Mouse (Mus musculus) stomach, embryonic 15.5 days (tissue): ENCODE data around the gene Usp40. TPM values are rescaled to one million over a fixed set of nuclear protein-coding genes. Genes with fewer than 3 reads are reported as not detected.

Source experiments
- ATAC-seq: fragments of 200-750 bp; cut with Nextera tagmentation; 2 replicates; pipeline ENCODE4 v1.8.0; 2017; ENCODE audit warnings: low read depth, moderate number of reproducible peaks, moderate TSS enrichment; ENCODE audit not compliant: insufficient read depth, low FRiP score
- H3K27ac ChIP-seq: fragments of 300-500 bp; sonication (generic); 2 replicates; pipeline ENCODE4 v1.5.1; 2015; ENCODE audit warnings: mild to moderate bottlenecking, inconsistent platforms
- H3K27me3 ChIP-seq: fragments of 300-500 bp; sonication (generic); replicated peaks from 2 replicates; pipeline ENCODE4 v1.6.1; 2015; ENCODE audit warnings: inconsistent platforms
- H3K36me3 ChIP-seq: fragments of 300-500 bp; sonication (generic); 2 replicates; pipeline ENCODE4 v1.6.1; 2015; ENCODE audit warnings: inconsistent platforms
- H3K4me1 ChIP-seq: fragments of 300-500 bp; sonication (generic); 2 replicates; pipeline ENCODE4 v1.6.1; 2015; ENCODE audit warnings: inconsistent platforms
- H3K4me2 ChIP-seq: fragments of 300-500 bp; sonication (generic); 2 replicates; pipeline ENCODE4 v1.6.1; 2015; ENCODE audit warnings: mild to moderate bottlenecking, inconsistent platforms
- H3K4me3 ChIP-seq: fragments of 300-500 bp; sonication (generic); replicated peaks from 2 replicates; pipeline ENCODE4 v1.5.1; 2015; ENCODE audit warnings: inconsistent platforms
- H3K9ac ChIP-seq: fragments of 300-500 bp; sonication (generic); 2 replicates; pipeline ENCODE4 v1.6.1; 2015; ENCODE audit warnings: inconsistent platforms
- H3K9me3 ChIP-seq: fragments of 300-500 bp; sonication (generic); 2 replicates; pipeline ENCODE4 v1.6.1; 2016; ENCODE audit warnings: inconsistent platforms
- WGBS: fragments of 180-500 bp; shearing (Covaris S2); methylation state at CpG from one replicate; pipeline ENCODE4 v1.1.7; 2015; 5-methylcytosine and 5-hydroxymethylcytosine counted together
- microRNA-seq: library from miRNA; unstranded; fragments of <30 nt; microRNA quantifications from one replicate; pipeline ENCODE4, GENCODE M21; 2016
- polyA plus RNA-seq: library from polyadenylated mRNA; unstranded; fragments of >200 nt; fragmentation: Nextera tagmentation; extraction: Ambion mirVana; gene quantifications from 2 replicates; pipeline ENCODE4 v1.2.1, GENCODE M21; 2015

Usp40 gene
- polyA plus RNA-seq, 1 experiment from 2014 or later = 29.2 TPM

- Histone ChIP-seq H3K36me3 (no peaks in the 10 kb centered on the region), H3K4me3 (no peak overlapping the region), H3K9me3 (no peaks in the 10 kb centered on the region), H3K27ac (no peak overlapping the region), H3K9ac (no peak overlapping the region), H3K4me2 (no peak overlapping the region), H3K27me3 (no peaks in the 10 kb centered on the region), H3K4me1 (0 out of 2 replicates have a peak, but pooled peaks cover 13% of the 10 kb centered on the region)
- 79% methylated on average over 1 of the region's 1 CpGs for WGBS
- no peak for ATAC-seq
Measured at GRCm38 (mm10) chr1:87910428-87910827, 97.9 kb downstream of the Usp40 start.

DNA sequence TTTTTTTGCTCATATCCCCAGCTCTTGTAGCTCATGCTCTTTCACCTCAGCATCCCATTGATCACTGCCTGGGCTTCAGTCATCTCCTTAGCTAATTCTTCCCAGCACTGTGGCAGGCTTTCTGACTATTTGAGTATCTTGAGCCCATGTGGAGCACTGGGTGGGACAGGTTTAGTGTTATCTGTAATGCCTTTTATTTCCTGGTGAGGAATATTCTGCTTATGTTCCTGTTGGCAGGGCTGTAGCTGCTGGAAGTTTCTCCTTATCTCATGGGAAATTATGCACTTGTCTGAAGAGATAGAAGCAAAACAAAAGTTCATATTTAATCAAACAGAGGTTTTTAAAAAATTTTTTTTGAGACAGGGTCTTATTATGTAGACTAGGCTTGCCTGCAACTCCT is 98.8 kb downstream of the Usp40 start:
- Histone ChIP-seq H3K9me3 (no peaks in the 10 kb centered on the region), H3K9ac (no peak overlapping the region), H3K36me3 (no peaks in the 10 kb centered on the region), H3K27me3 (no peaks in the 10 kb centered on the region), H3K4me1 (0 out of 2 replicates have a peak, but pooled peaks cover 13% of the 10 kb centered on the region), H3K4me2 (no peak overlapping the region), H3K27ac (no peak overlapping the region), H3K4me3 (no peak overlapping the region)
- ATAC-seq = no peak

- H3K4me1 ChIP-seq = 0 out of 2 replicates have a peak, but pooled peaks cover 9% of the 10 kb centered on the region
- H3K4me2 ChIP-seq = no peak overlapping the region
- H3K36me3 ChIP-seq = no peaks in the 10 kb centered on the region
- no peaks in the 10 kb centered on the region for H3K9me3 ChIP-seq
- WGBS = 63% methylated on average over 3 of the region's 3 CpGs
- no peak for ATAC-seq
- no peaks in the 10 kb centered on the region for H3K27me3 ChIP-seq
- H3K27ac ChIP-seq = no peak overlapping the region
- H3K9ac ChIP-seq = no peak overlapping the region
- H3K4me3 ChIP-seq = no peak overlapping the region
Measured at GRCm38 (mm10) chr1:87908736-87909135, 99.6 kb downstream of the Usp40 start.

GRCm38 (mm10) chr1:87908006-87908405 is 100.3 kb downstream of the Usp40 start:
- no peaks in the 10 kb centered on the region for H3K27me3 ChIP-seq
- no peak overlapping the region for H3K27ac ChIP-seq
- H3K9me3 ChIP-seq = no peaks in the 10 kb centered on the region
- no peak overlapping the region for H3K4me2 ChIP-seq
- H3K36me3 ChIP-seq = no peaks in the 10 kb centered on the region
- no peak for ATAC-seq
- H3K9ac ChIP-seq = no peak overlapping the region
- H3K4me3 ChIP-seq = no peak overlapping the region
- 87% methylated on average over 2 of the region's 2 CpGs for WGBS
- H3K4me1 ChIP-seq = 0 out of 2 replicates have a peak, but pooled peaks cover 9% of the 10 kb centered on the region

GRCm38 (mm10) chr1:87906361-87906956 is 101.9 kb downstream of the Usp40 start:
- no peak for ATAC-seq
- Histone ChIP-seq H3K36me3 (no peaks in the 10 kb centered on the region), H3K4me1 (0 out of 2 replicates have a peak, but pooled peaks cover 7% of the 10 kb centered on the region), H3K4me3 (no peak overlapping the region), H3K4me2 (no peak overlapping the region), H3K9ac (no peak overlapping the region), H3K9me3 (no peaks in the 10 kb centered on the region), H3K27me3 (no peaks in the 10 kb centered on the region), H3K27ac (no peak overlapping the region)
- 83% methylated on average over 5 of the region's 5 CpGs for WGBS

DNA sequence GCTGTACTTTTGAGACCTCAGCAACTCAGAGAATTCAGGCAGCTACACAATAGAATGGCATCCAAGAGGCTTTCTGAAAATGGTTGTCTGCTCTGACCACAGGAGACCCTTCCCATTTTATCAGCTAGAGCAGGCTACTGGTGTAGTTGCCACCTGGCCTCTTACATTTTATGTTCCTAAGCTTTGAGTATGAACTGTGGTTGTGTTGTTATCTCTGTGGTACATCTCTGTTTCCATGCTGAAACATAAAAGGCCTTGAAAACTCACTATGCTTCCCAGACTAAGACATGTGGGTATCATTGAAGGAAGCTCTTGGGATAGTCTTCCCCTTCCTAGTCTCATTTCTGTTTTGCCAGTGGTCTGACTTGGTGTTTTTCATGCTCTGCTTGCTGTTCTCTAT is 106.2 kb downstream of the Usp40 start:
- Histone ChIP-seq H3K36me3 (no peaks in the 10 kb centered on the region), H3K4me2 (no peak overlapping the region), H3K27me3 (no peaks in the 10 kb centered on the region), H3K4me1 (0 out of 2 replicates have a peak, but pooled peaks cover 4% of the 10 kb centered on the region), H3K4me3 (no peak overlapping the region), H3K9ac (no peak overlapping the region), H3K27ac (no peak overlapping the region), H3K9me3 (no peaks in the 10 kb centered on the region)
- ATAC-seq = no peak

GRCm38 (mm10) chr1:87900979-87901378 is 107.4 kb downstream of the Usp40 start:
- WGBS = 77% methylated on average over 6 of the region's 6 CpGs
- ATAC-seq = peak; percentile 63; the same call in 1 of the 2 replicates
- Histone ChIP-seq H3K4me3 (no peak overlapping the region), H3K9ac (no peak overlapping the region), H3K4me1 (0 out of 2 replicates have a peak, but pooled peaks cover 4% of the 10 kb centered on the region), H3K9me3 (no peaks in the 10 kb centered on the region), H3K4me2 (no peak overlapping the region), H3K27me3 (no peaks in the 10 kb centered on the region), H3K27ac (no peak overlapping the region), H3K36me3 (no peaks in the 10 kb centered on the region)

DNA sequence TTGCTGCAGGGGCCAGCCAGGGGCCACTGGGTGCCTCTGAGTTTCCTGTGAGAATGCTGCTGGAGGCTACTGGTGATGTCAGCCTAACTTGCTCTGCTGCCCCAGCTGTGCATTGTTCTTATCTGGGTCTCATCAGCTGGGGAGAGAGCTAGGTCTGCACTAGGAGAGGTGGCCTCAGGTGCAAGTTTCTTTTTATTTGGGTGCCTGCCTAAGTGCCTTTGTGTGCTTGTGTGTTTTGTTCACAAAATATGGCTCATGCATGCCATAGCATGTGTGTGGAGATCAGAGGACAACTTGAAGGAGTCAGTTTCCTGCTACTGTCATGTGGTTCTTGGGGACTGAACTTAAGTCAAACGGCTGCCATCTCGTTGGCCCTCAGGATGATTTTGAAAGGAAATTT is 108.7 kb downstream of the Usp40 start:
- Histone ChIP-seq H3K4me2 (no peak overlapping the region), H3K36me3 (no peaks in the 10 kb centered on the region), H3K4me1 (0 out of 2 replicates have a peak, but pooled peaks cover 4% of the 10 kb centered on the region), H3K9ac (no peak overlapping the region), H3K9me3 (no peaks in the 10 kb centered on the region), H3K27me3 (no peaks in the 10 kb centered on the region), H3K27ac (no peak overlapping the region), H3K4me3 (no peak overlapping the region)
- no peak for ATAC-seq
- 75% methylated on average over 2 of the region's 2 CpGs for WGBS

DNA sequence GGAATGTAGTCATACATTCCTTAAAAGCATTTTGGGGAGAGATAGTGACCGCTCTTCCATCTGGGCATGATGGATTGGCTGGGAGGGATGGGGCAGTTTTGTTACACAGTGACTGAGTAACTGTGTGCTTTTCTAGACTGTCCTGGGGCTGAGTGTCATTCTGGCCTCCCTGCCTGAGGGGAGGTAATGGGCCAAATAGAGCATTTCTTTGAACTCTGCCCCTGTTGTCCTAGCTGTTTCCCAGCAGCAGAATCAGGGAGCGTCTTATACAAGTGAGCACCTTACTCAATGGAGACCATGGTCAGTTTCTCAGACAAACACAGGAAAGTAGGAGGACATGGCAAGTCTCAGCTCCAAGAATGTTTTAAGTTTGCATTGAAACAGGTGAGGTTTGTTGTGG is 111.4 kb downstream of the Usp40 start:
- no peaks in the 10 kb centered on the region for H3K36me3 ChIP-seq
- H3K27me3 ChIP-seq = no peaks in the 10 kb centered on the region
- no peak for ATAC-seq
- H3K4me1 ChIP-seq = 0 out of 2 replicates have a peak, but pooled peaks cover 4% of the 10 kb centered on the region
- no peak overlapping the region for H3K27ac ChIP-seq
- H3K4me3 ChIP-seq = no peak overlapping the region
- no peaks in the 10 kb centered on the region for H3K9me3 ChIP-seq
- H3K4me2 ChIP-seq = no peak overlapping the region
- WGBS = 85% methylated on average over 2 of the region's 2 CpGs
- H3K9ac ChIP-seq = no peak overlapping the region

Small RNA genes lying within 50 kb of the gene (microRNA-seq; reads per million reads assigned to microRNA genes)
- not detected for gene Gm25198

Other genes with a start within 250 kb of the Usp40 start
- 1.3 and 1.5 TPM in 2 replicates for gene Sag, start 204.9 kb downstream of the Usp40 start, polyA plus RNA-seq
- gene Dgkd, start 155.3 kb downstream of the Usp40 start, polyA plus RNA-seq = 25.5 and 26.1 TPM in 2 replicates
- gene Ugt1a10, start 46.8 kb upstream of the Usp40 start, polyA plus RNA-seq = 0.28 TPM in 1 of 2 replicates, not detected in the other
- 1.7 and 1.8 TPM in 2 replicates for gene Ugt1a9, start 62.2 kb upstream of the Usp40 start, polyA plus RNA-seq
- not detected in 2 replicates for gene Ugt1a8, start 79.3 kb upstream of the Usp40 start, polyA plus RNA-seq
- gene Ugt1a7c, start 86.5 kb upstream of the Usp40 start, polyA plus RNA-seq = 12.5 and 19.6 TPM in 2 replicates
- gene Ugt1a6b, start 94.7 kb upstream of the Usp40 start, polyA plus RNA-seq = 2.6 and 3.9 TPM in 2 replicates
- gene Ugt1a6a, start 126.3 kb upstream of the Usp40 start, polyA plus RNA-seq = 29.2 and 29.4 TPM in 2 replicates
- gene Ugt1a5, start 157.5 kb upstream of the Usp40 start, polyA plus RNA-seq = not detected in 2 replicates
- gene Ugt1a2, start 192.1 kb upstream of the Usp40 start, polyA plus RNA-seq = 0.23 and 0.50 TPM in 2 replicates
- gene Dnajb3, start 197.2 kb upstream of the Usp40 start, polyA plus RNA-seq = 8.4 and 10.1 TPM in 2 replicates
- 5.3 and 7.1 TPM in 2 replicates for gene Ugt1a1, start 203.4 kb upstream of the Usp40 start, polyA plus RNA-seq
- gene Mroh2a, start 218.4 kb upstream of the Usp40 start, polyA plus RNA-seq = 0.94 and 1.2 TPM in 2 replicates